ENCODE assay signal across 8 mouse cellular contexts in genomic region chr15:40114600-40115271, GRCm38 (mm10). TPM values are rescaled to one million over a fixed set of nuclear protein-coding genes. Genes with fewer than 3 reads are reported as not detected.
A peak's percentile ranks its signal among the peaks of the same experiment; 100 is the strongest.
DNase-seq lines count a peak whose midpoint lies in the region; ATAC-seq and TF ChIP-seq lines count a peak whose summit lies in the region.

No protein-coding gene starts in this region.

- intact Hi-C loops in heart, postnatal 10 days (cut with DNase I), result no loop called here

- H3K4me2 ChIP-seq in heart, embryonic 12.5 days, result peak overlapping the region; percentile 65
- peak overlapping the region; percentile 4; the same call in 1 of the 2 replicates for H3K4me2 ChIP-seq in liver, embryonic 13.5 days
- no peak overlapping the region for H3K4me2 ChIP-seq in stomach, postnatal 0 days (replicated peaks; ENCODE audit: low read depth)

- no peaks in the 10 kb centered on the region for H3K9me3 ChIP-seq in heart, embryonic 12.5 days (replicated peaks)
- no peaks in the 10 kb centered on the region for H3K9me3 ChIP-seq in hindbrain, embryonic 10.5 days
- H3K9me3 ChIP-seq in liver, embryonic 13.5 days (replicated peaks), result no peaks in the 10 kb centered on the region
- H3K9me3 ChIP-seq in stomach, postnatal 0 days (ENCODE audit: control insufficient read depth, low read length), result no peaks in the 10 kb centered on the region

- no peak for ATAC-seq in heart, embryonic 12.5 days (ENCODE audit: insufficient number of reproducible peaks, low FRiP score)
- ATAC-seq in liver, embryonic 13.5 days (ENCODE audit: low read depth), result no peak
- no peak for ATAC-seq in stomach, postnatal 0 days (ENCODE audit: low FRiP score, low TSS enrichment)

- H3K27ac ChIP-seq in heart, embryonic 12.5 days (ENCODE audit: poor library complexity, severe bottlenecking), result no peak overlapping the region
- peak overlapping the region; percentile 45 for H3K27ac ChIP-seq in hindbrain, embryonic 10.5 days
- no peak overlapping the region for H3K27ac ChIP-seq in liver, embryonic 13.5 days
- H3K27ac ChIP-seq in stomach, postnatal 0 days (replicated peaks), result peak overlapping the region; percentile 46; the same call in 1 of the 2 replicates

- DNase-seq in heart, postnatal 10 days, result no peak
- DNase-seq in adrenal gland, postnatal 10 days, result peak; percentile 13
- peak; percentile 22 for DNase-seq in hindbrain, embryonic 10.5 days (ENCODE audit: low spot score)
- no peak for DNase-seq in liver, embryonic 13.5 days
- no peak for DNase-seq in stomach, postnatal 0 days (ENCODE audit: low spot score)
- no peak for DNase-seq in kidney, adult 8-10 months
- no peak for DNase-seq in T-cell, adult 2 months (ENCODE audit: low spot score)

- H3K36me3 ChIP-seq in heart, embryonic 12.5 days, result no peaks in the 10 kb centered on the region
- no peaks in the 10 kb centered on the region for H3K36me3 ChIP-seq in hindbrain, embryonic 10.5 days
- no peaks in the 10 kb centered on the region for H3K36me3 ChIP-seq in liver, embryonic 13.5 days
- no peaks in the 10 kb centered on the region for H3K36me3 ChIP-seq in stomach, postnatal 0 days (ENCODE audit: control insufficient read depth, insufficient read depth, low read length)

- H3K4me1 ChIP-seq in heart, embryonic 12.5 days (replicated peaks), result peaks cover 12% of the 10 kb centered on the region
- H3K4me1 ChIP-seq in hindbrain, embryonic 10.5 days (replicated peaks), result peaks cover 15% of the 10 kb centered on the region
- H3K4me1 ChIP-seq in liver, embryonic 13.5 days (replicated peaks), result no peaks in the 10 kb centered on the region
- no peaks in the 10 kb centered on the region for H3K4me1 ChIP-seq in stomach, postnatal 0 days (replicated peaks; ENCODE audit: control insufficient read depth, insufficient read depth)

- TF ChIP-seq EP300 in stomach, postnatal 0 days (optimal IDR thresholded peaks at IDR 0.05), result no peak

- H3K9ac ChIP-seq in heart, embryonic 12.5 days, result no peak overlapping the region
- no peak overlapping the region for H3K9ac ChIP-seq in liver, embryonic 13.5 days
- no peak overlapping the region for H3K9ac ChIP-seq in stomach, postnatal 0 days (ENCODE audit: low read length)

- H3K4me3 ChIP-seq in heart, embryonic 12.5 days, result peak overlapping the region; percentile 22; the same call in 1 of the 2 replicates
- H3K4me3 ChIP-seq in hindbrain, embryonic 10.5 days, result peak overlapping the region; percentile 30
- H3K4me3 ChIP-seq in liver, embryonic 13.5 days (replicated peaks), result no peak overlapping the region
- no peak overlapping the region for H3K4me3 ChIP-seq in stomach, postnatal 0 days (ENCODE audit: low read depth, low read length)

- 37% methylated on average over 22 of the region's 22 CpGs for WGBS in heart, embryonic 12.5 days
- WGBS in hindbrain, embryonic 10.5 days, result 36% methylated on average over 22 of the region's 22 CpGs
- WGBS in liver, embryonic 13.5 days (ENCODE audit: insufficient replicate concordance), result 43% methylated on average over 22 of the region's 22 CpGs
- 40% methylated on average over 22 of the region's 22 CpGs for WGBS in stomach, postnatal 0 days

- TF ChIP-seq CTCF in stomach, postnatal 0 days (IDR thresholded peaks at IDR 0.05; ENCODE audit: low read depth), result no peak

- H3K27me3 ChIP-seq in heart, embryonic 12.5 days (replicated peaks), result no peaks in the 10 kb centered on the region
- H3K27me3 ChIP-seq in hindbrain, embryonic 10.5 days (ENCODE audit: insufficient read depth, poor library complexity, severe bottlenecking), result no peaks in the 10 kb centered on the region
- H3K27me3 ChIP-seq in liver, embryonic 13.5 days, result no peaks in the 10 kb centered on the region
- no peaks in the 10 kb centered on the region for H3K27me3 ChIP-seq in stomach, postnatal 0 days (ENCODE audit: control insufficient read depth, insufficient read depth, low read length)

RNA-seq across cellular contexts. Expression of gene 9330182O14Rik, which starts 19.4 kb away (rescaled TPM):
- polyA plus RNA-seq in heart, embryonic 12.5 days (2016; fragmentation: Nextera tagmentation; extraction: Ambion mirVana), result not detected in 2 replicates
- not detected for total RNA-seq in heart, postnatal 10 days (2021)
- total RNA-seq in adrenal gland, postnatal 10 days (2021), result under 1 TPM in 1 of 2 experiments, not detected in 1; 0.27 TPM
- not detected in 2 replicates for polyA plus RNA-seq in hindbrain, embryonic 10.5 days (2016; fragmentation: Nextera tagmentation; extraction: Ambion mirVana)
- not detected in 2 replicates for polyA plus RNA-seq in liver, embryonic 13.5 days (2015; fragmentation: Nextera tagmentation; extraction: Ambion mirVana)
- polyA plus RNA-seq in stomach, postnatal 0 days (2015; fragmentation: Nextera tagmentation; extraction: Ambion mirVana), result 0.17 and 0.71 TPM in 2 replicates

Comparison
In these comparisons a context has a peak if more than half of its experiments do, and no peak if none do; other contexts are left out.
1. H3K27ac ChIP-seq: peak in hindbrain, embryonic 10.5 days (single experiment) and stomach, postnatal 0 days (single experiment); none in heart, embryonic 12.5 days (single experiment) and liver, embryonic 13.5 days (single experiment).
2. H3K4me3 ChIP-seq: peak in heart, embryonic 12.5 days (single experiment) and hindbrain, embryonic 10.5 days (single experiment); none in liver, embryonic 13.5 days (single experiment) and stomach, postnatal 0 days (single experiment).
3. DNase-seq: peak in adrenal gland, postnatal 10 days (single experiment) and hindbrain, embryonic 10.5 days (single experiment); none in heart, postnatal 10 days (0 of 2), liver, embryonic 13.5 days (single experiment), stomach, postnatal 0 days (single experiment), kidney, adult 8-10 months (0 of 2) and T-cell, adult 2 months (single experiment).